Mouse (Mus musculus) midbrain, embryonic 10.5 days (tissue): Measurements from ENCODE around the gene Auts2. TPM values are rescaled to one million over a fixed set of nuclear protein-coding genes. Genes with fewer than 3 reads are reported as not detected.

Experiments
- DNase-seq: peaks from one replicate; pipeline ENCODE4 v3.0.0-alpha.2; 2017; ENCODE audit warnings: low spot score
- H3K27ac ChIP-seq: fragments of 300-500 bp; sonication (generic); replicated peaks from 2 replicates; pipeline ENCODE4 v1.5.1; 2016; ENCODE audit warnings: mild to moderate bottlenecking
- H3K27me3 ChIP-seq: fragments of 300-500 bp; sonication (generic); 2 replicates; pipeline ENCODE4 v1.6.1; 2016; ENCODE audit warnings: low read depth, mild to moderate bottlenecking; ENCODE audit not compliant: poor library complexity, severe bottlenecking
- H3K36me3 ChIP-seq: fragments of 300-500 bp; sonication (generic); 2 replicates; pipeline ENCODE4 v1.6.1; 2016; ENCODE audit warnings: mild to moderate bottlenecking, moderate library complexity
- H3K4me1 ChIP-seq: fragments of 300-500 bp; sonication (generic); 2 replicates; pipeline ENCODE4 v1.6.1; 2016
- H3K4me3 ChIP-seq: fragments of 300-500 bp; sonication (generic); 2 replicates; pipeline ENCODE4 v1.5.1; 2016; ENCODE audit warnings: mild to moderate bottlenecking, moderate library complexity
- H3K9me3 ChIP-seq: fragments of 300-500 bp; sonication (generic); replicated peaks from 2 replicates; pipeline ENCODE4 v1.6.1; 2016; ENCODE audit warnings: mild to moderate bottlenecking
- WGBS: fragments of 180-500 bp; shearing (Covaris S2); methylation state at CpG from one replicate; pipeline ENCODE4 v1.1.7; 2016; 5-methylcytosine and 5-hydroxymethylcytosine counted together
- polyA plus RNA-seq: library from polyadenylated mRNA; unstranded; fragments of >200 nt; fragmentation: Nextera tagmentation; extraction: Ambion mirVana; gene quantifications from 2 replicates; pipeline ENCODE4 v1.2.1, GENCODE M21; 2016

The Auts2 gene
- polyA plus RNA-seq, 1 experiment from 2014 or later = 32.3 TPM

DNA sequence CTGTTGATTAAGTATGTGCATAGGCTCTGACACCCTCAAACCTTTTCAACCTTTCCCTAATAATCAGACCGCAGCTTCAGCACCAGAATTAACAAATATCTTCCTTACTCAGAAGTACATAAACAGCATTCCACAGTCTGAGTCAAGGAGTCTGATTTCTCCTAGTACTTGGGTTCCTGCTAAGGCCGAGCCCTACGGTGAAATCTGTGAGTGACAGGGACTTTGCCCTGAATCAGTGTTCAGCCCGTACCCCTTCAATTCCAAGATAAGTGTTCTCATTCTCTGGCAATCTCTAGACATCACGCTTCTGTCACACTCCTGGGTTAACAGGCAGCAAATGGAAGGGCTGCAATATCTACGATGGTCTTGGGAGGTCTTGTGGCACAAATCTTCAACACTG, 226.2 kb downstream of the Auts2 start:
- no peaks in the 10 kb centered on the region for H3K36me3 ChIP-seq
- WGBS = 75% methylated on average over 6 of the region's 6 CpGs
- H3K4me1 ChIP-seq = peaks cover 42% of the 10 kb centered on the region
- H3K27ac ChIP-seq = no peak overlapping the region
- DNase-seq = no peak
- no peaks in the 10 kb centered on the region; the same call in 1 of the 2 replicates for H3K27me3 ChIP-seq
- H3K4me3 ChIP-seq = no peak overlapping the region
- H3K9me3 ChIP-seq = no peaks in the 10 kb centered on the region

DNA sequence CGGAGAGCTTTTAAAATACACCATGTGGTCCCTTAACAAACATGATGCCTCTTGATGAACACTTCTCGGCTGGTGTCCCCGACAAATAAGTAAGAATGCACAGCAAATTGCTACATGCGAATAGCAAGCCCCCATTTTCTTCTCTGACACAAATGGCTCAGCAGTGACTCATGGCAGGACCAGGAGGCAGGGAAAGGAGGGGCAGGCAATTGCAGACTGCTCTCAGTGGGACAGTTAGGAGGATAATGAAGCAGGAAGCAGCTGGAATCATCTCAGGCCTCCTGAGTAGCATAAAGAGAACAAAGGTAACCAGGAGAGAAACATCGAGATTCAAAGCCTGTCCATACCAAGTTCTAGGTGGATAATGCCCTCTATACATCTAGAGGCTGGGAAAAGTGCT, 228.8 kb downstream of the Auts2 start:
- Histone ChIP-seq H3K27me3 (no peaks in the 10 kb centered on the region; the same call in 1 of the 2 replicates), H3K9me3 (no peaks in the 10 kb centered on the region), H3K4me3 (no peak overlapping the region), H3K27ac (no peak overlapping the region), H3K4me1 (peaks cover 27% of the 10 kb centered on the region), H3K36me3 (no peaks in the 10 kb centered on the region)
- WGBS = 78% methylated on average over 5 of the region's 5 CpGs
- no peak for DNase-seq

DNA sequence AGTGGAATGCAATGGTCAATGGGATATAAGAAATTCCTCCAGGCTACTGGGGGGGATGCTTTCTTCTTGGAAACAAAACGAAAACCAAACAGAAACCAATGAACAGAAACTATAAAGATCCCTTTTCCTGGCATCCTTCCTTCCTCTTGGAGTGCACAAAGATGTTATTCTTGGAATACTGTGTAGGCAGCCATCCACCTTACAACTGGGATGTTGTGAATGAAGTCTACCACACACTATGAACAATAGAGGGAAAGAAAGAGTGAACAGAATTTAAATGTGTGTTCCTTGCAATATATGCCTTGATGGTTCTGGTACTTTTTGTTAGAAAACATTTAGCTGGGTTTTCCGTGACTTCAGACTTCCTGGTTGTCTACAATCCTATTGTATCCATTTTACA, 236.1 kb downstream of the Auts2 start:
- WGBS = 85% methylated on average over 2 of the region's 2 CpGs
- Histone ChIP-seq H3K36me3 (no peaks in the 10 kb centered on the region), H3K27ac (no peak overlapping the region), H3K4me3 (no peak overlapping the region), H3K4me1 (peaks cover 24% of the 10 kb centered on the region), H3K9me3 (no peaks in the 10 kb centered on the region), H3K27me3 (no peaks in the 10 kb centered on the region)
- DNase-seq = no peak

DNA sequence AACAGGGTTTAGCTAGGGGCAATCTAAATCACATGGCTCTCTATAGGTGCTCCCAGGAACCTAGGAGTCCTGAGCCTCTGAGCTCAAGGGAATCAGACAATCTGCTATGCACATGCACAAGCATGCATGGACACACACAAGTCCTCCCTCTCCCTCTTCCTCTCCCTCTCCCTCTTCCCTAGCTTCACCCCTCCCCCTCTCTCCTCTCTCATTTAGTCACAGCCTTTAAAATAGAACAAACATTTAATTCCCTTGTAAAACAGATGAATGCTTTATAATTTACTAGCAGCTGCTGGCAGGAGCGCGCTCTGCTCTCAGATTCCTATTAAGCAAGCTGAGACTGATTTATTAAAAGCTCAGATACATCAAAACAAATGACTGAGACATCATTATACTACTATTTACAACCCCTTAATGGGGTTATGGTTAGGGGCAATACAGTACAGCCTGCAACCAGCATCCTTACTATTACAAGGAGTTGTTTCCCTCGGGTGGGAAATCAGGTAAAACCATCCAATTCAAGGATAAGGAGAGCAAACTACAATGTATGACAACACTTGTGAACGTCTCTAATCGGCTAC, 237.7 kb downstream of the Auts2 start:
- 85% methylated on average over 5 of the region's 5 CpGs for WGBS
- H3K36me3 ChIP-seq = no peaks in the 10 kb centered on the region
- H3K9me3 ChIP-seq = no peaks in the 10 kb centered on the region
- H3K27me3 ChIP-seq = no peaks in the 10 kb centered on the region
- peaks cover 26% of the 10 kb centered on the region for H3K4me1 ChIP-seq
- H3K4me3 ChIP-seq = no peak overlapping the region
- DNase-seq = no peak
- H3K27ac ChIP-seq = no peak overlapping the region

DNA sequence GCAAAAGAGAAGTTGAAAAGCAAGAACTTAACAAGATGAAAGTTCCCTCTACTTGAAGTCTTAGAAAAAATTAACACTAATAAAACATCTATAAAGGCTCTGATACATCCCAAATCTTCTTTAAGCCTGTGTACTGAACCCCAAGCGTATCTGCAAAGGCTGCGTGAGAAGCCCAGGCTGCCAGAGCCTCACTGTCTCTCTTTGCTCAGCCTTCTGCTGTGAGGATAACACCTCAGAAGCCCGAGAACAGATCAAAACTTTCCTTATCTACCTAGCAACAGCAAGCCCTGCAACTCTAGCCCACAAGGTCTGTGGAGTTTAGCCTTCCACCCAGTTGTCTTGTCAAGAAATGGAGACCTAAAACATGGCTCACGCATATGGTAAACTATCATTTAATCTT, 240.4 kb downstream of the Auts2 start:
- whole genome bisulfite sequencing = 92% methylated on average over 4 of the region's 4 CpGs
- no peaks in the 10 kb centered on the region for H3K9me3 ChIP-seq
- no peaks in the 10 kb centered on the region for H3K36me3 ChIP-seq
- DNase-seq = no peak
- H3K4me1 ChIP-seq = peaks cover 39% of the 10 kb centered on the region
- no peak overlapping the region for H3K4me3 ChIP-seq
- H3K27me3 ChIP-seq = no peaks in the 10 kb centered on the region
- no peak overlapping the region for H3K27ac ChIP-seq

DNA sequence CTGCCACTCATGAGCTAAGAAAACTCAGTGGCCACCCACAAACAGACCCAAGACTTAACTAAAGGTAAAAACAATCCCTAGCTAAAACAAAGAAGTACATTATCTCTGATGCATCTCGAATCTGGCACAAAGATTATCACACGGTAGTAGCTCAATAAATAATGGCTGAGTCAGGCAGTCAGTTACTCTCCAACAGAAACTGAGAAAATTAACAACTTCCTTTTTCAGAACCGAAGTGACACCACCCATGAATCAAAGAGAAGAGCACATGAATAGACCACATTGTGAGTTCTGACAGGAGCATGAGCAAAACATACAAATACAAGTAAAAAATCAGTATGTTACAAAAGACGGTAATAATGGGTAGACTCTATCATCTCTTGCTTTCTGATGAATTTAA, 242.3 kb downstream of the Auts2 start:
- Histone ChIP-seq H3K27me3 (no peaks in the 10 kb centered on the region), H3K4me1 (peaks cover 38% of the 10 kb centered on the region), H3K36me3 (no peaks in the 10 kb centered on the region), H3K9me3 (no peaks in the 10 kb centered on the region), H3K4me3 (no peak overlapping the region), H3K27ac (no peak overlapping the region)
- WGBS = 89% methylated on average over 4 of the region's 4 CpGs
- DNase-seq = no peak

DNA sequence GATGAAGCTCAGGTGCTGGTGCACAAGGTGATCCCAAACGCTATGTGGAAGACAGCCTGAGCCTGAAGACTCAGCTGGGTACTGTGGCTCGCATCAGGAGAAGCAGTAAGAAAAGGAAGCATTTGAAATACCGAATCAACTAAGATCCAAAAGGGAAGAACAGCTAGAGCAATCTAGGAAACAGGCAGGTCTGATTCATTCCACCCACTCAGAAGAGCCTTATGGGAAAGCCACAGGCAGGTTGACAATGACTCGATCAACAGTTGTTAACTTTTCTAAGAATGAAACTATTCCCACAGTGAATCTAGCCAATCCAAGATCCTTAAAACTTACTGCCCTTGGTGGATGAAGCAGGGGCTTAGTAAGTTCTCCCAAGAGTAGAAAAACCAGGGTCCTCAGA, 243.4 kb downstream of the Auts2 start:
- Histone ChIP-seq H3K27ac (0 out of 2 replicates have a peak overlapping the region, but pooled peaks have one; percentile 23), H3K4me1 (peaks cover 37% of the 10 kb centered on the region), H3K9me3 (no peaks in the 10 kb centered on the region), H3K36me3 (no peaks in the 10 kb centered on the region), H3K27me3 (no peaks in the 10 kb centered on the region), H3K4me3 (no peak overlapping the region)
- no peak for DNase-seq
- WGBS = 83% methylated on average over 4 of the region's 4 CpGs

DNA sequence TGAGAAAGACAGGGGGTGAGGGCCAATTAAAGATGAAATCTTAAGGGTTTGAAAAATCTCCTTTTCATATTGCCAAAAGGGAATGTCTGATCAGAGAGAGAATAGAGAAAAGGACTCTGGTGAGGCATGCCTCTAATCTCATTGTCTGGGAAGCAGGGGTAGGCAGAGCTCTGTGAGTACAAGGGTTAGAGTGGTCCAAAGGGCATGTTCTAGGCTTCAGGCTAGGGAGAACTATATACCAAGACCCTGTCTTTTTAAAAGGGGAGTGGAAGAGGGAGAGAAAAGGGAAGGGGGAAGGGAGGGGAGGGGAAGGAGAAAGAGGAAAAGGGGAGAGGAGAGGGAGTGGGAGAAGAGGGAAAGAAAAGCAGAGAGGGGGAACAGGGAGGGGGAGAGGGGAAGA, 244.1 kb downstream of the Auts2 start:
- DNase-seq = no peak
- H3K4me1 ChIP-seq = peaks cover 40% of the 10 kb centered on the region
- 0 out of 2 replicates have a peak overlapping the region, but pooled peaks have one; percentile 23 for H3K27ac ChIP-seq
- H3K9me3 ChIP-seq = no peaks in the 10 kb centered on the region
- H3K4me3 ChIP-seq = no peak overlapping the region
- H3K27me3 ChIP-seq = no peaks in the 10 kb centered on the region
- no peaks in the 10 kb centered on the region for H3K36me3 ChIP-seq

DNA sequence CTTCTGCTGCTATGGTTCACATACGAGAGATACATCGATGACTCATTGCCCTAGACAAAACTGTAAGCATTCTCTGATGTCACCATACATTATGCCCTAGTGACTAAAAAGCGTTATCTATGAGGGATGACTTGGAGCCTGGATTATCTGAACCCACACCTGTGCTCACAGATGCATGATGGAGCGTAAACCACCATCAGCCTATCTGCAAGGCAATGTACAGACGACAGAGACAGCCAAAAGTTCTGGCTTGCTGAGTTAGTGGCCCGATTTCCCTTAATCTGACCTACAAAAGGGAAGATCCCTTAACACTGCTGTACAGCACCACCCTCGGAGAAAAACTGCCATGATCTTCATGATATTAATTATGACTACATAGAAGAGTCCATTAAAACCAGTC, 245.8 kb downstream of the Auts2 start:
- 93% methylated on average over 7 of the region's 7 CpGs for WGBS
- Histone ChIP-seq H3K36me3 (no peaks in the 10 kb centered on the region), H3K4me1 (peaks cover 40% of the 10 kb centered on the region), H3K27me3 (no peaks in the 10 kb centered on the region), H3K27ac (no peak overlapping the region), H3K9me3 (no peaks in the 10 kb centered on the region), H3K4me3 (no peak overlapping the region)
- no peak for DNase-seq

DNA sequence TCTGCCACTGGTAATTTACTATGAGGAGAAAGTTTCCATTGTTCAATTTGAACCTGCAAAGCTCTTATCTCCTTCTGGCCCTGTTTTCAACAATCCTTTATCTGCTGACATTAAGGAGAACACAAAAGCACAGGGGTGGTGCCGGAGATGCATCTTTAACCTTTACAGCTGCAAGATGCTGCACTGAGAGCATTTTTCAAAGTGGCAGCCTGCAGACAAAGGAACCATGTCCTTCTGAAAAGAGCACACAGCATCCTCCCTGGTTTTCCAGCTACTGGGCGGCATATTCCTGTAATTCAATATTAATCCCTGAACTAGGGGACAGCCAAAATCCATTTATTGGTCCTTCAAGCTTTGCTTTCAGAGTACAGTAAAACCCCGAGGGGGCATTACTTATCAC, 248.7 kb downstream of the Auts2 start:
- no peaks in the 10 kb centered on the region for H3K36me3 ChIP-seq
- H3K27ac ChIP-seq = peak overlapping the region; percentile 42
- WGBS = 21% methylated on average over 3 of the region's 3 CpGs
- H3K4me3 ChIP-seq = no peak overlapping the region
- no peak for DNase-seq
- H3K9me3 ChIP-seq = no peaks in the 10 kb centered on the region
- no peaks in the 10 kb centered on the region for H3K27me3 ChIP-seq
- H3K4me1 ChIP-seq = peaks cover 57% of the 10 kb centered on the region

DNA sequence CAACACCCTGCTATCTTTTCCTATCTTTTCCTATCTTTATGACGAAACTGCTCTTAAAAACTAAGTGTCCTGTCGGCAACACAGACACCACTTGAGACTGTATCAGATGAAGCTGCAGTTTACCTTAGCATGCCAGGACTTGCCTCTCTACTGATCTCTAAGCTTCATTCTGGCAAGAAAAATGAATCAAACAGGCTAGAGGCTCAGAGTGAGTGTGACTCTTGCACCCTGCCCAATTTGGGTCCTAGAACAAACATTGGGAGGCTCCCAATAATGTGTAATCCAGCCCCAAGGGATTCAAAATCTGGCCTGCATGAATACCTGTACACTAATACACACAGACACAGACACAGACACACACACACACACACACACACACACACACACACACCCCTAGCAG, 250.2 kb downstream of the Auts2 start:
- no peak for DNase-seq
- Histone ChIP-seq H3K27me3 (no peaks in the 10 kb centered on the region), H3K36me3 (no peaks in the 10 kb centered on the region), H3K4me1 (peaks cover 49% of the 10 kb centered on the region), H3K27ac (no peak overlapping the region), H3K4me3 (no peak overlapping the region), H3K9me3 (no peaks in the 10 kb centered on the region)
- 84% methylated on average over 2 of the region's 2 CpGs for WGBS

DNA sequence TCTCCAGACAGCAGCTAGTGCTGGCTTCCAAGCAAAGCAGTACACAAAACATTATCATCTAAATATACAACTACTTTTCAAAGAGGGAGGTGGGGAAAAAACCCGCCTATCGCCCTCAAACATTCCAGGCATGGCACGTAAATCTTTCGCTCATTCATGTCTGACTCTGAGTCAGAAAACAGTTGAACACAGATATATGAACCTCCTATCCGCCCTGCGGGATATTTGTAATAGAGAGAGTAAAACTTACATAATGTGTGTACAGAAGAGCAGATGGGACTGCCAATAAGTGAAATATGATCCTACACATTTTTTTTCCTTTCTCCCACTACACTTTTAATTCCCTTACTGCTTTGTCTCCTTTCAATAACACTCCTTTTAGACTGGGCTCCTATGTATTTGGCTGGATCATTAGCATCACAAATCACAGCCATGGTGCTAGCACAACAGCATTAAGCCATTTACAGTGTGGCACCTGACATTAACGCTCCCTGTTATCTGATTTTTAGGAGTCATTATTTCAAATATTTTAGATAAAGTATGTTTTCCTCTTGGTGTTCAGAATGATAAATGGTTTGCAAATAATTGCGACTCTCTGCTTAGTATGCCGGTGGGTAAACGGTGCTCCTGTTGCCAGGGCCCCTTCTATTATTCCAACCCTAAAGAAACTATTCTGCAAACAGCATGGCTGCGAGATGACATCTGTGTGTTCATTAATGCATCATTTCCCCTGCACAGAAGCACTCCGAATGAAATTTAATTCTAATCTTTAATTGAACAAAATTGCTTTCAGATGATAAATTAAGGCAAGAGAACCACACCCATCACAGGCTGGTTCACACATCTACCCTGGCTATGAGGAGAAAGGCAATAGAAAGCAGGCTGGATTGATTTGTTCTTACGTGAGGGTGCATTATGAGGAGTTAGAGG, 252.3 kb downstream of the Auts2 start:
- Histone ChIP-seq H3K27me3 (no peaks in the 10 kb centered on the region), H3K4me1 (peaks cover 49% of the 10 kb centered on the region), H3K9me3 (no peaks in the 10 kb centered on the region), H3K4me3 (no peak overlapping the region), H3K27ac (peak overlapping the region; percentile 24; the same call in 1 of the 2 replicates), H3K36me3 (no peaks in the 10 kb centered on the region)
- WGBS = 61% methylated on average over 13 of the region's 13 CpGs
- DNase-seq = no peak

DNA sequence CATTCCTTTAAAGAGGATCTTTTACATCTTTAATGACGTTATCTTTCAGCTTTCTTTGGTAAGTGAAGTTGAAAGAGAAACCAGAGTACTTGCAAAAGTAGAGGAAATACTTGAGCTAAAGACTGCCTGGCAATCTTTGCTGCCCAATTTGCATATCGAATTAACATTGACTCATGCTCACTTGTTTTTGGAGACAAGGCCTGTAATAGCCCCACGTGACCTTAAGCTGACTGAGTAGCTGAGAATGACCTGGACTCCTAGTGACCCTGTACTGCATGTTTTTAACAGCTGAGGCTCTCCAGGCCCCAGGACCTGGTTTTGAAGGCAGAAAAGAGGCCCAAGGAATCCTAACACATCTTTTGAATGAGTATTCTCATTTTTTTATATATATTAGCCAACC, 259.4 kb downstream of the Auts2 start:
- no peaks in the 10 kb centered on the region for H3K36me3 ChIP-seq
- no peaks in the 10 kb centered on the region for H3K27me3 ChIP-seq
- WGBS = 84% methylated on average over 3 of the region's 3 CpGs
- no peak overlapping the region for H3K4me3 ChIP-seq
- 0 out of 2 replicates have a peak, but pooled peaks cover 4% of the 10 kb centered on the region for H3K4me1 ChIP-seq
- DNase-seq = no peak
- no peak overlapping the region for H3K27ac ChIP-seq
- H3K9me3 ChIP-seq = no peaks in the 10 kb centered on the region
